Mouse (Mus musculus) CH12.LX (cell line): Measurements from ENCODE around the gene Oosp1. TPM values are rescaled to one million over a fixed set of nuclear protein-coding genes. Genes with fewer than 3 reads are reported as not detected.

ENCODE experiments used
- DNase-seq: peaks from one replicate; pipeline ENCODE4 v3.0.0-alpha.2; 2013; ENCODE audit errors: extremely low read depth
- H3K27ac ChIP-seq: 2 replicates; pipeline ENCODE4 v1.5.1; 2012; ENCODE audit warnings: low read depth, mild to moderate bottlenecking, control low read depth, moderate library complexity; ENCODE audit not compliant: insufficient read depth
- H3K27me3 ChIP-seq: replicated peaks from 2 replicates; pipeline ENCODE3; 2012; ENCODE audit warnings: inconsistent platforms
- H3K36me3 ChIP-seq, 2 experiments: replicated peaks in 1 of 2; 2 replicates each; pipeline versions ENCODE3 to v1.6.1; 2012; ENCODE audit warnings: inconsistent platforms in 1 of 2, low read length in 1 of 2, mild to moderate bottlenecking in 1 of 2, mixed read lengths in 1 of 2, moderate library complexity in 1 of 2; ENCODE audit not compliant: control insufficient read depth in 1 of 2, insufficient read depth in 1 of 2
- H3K4me1 ChIP-seq, 2 experiments: 2 replicates each; pipeline ENCODE4 v1.6.1; 2012; ENCODE audit warnings: inconsistent platforms in 1 of 2, moderate library complexity in 1 of 2; ENCODE audit not compliant: insufficient read depth in 2 of 2, control insufficient read depth in 1 of 2
- H3K4me2 ChIP-seq: 2 replicates; pipeline ENCODE4 v1.6.1; 2012; ENCODE audit warnings: low read depth, mild to moderate bottlenecking, control low read depth; ENCODE audit not compliant: poor library complexity, insufficient read depth, severe bottlenecking
- H3K4me3 ChIP-seq, 3 experiments: fragments of 150-350 bp in 1 of 3; sonication (generic) in 1 of 3; replicated peaks in 1 of 3; 2 replicates each; pipeline versions ENCODE3 to v1.5.1; 2011 to 2012; ENCODE audit warnings: low read depth in 2 of 3, low read length in 2 of 3, mild to moderate bottlenecking in 2 of 3, moderate library complexity in 2 of 3, control low read depth in 1 of 3, improper control_type of control experiment in 1 of 3, inconsistent platforms in 1 of 3, mixed read lengths in 1 of 3; ENCODE audit not compliant: poor library complexity in 1 of 3
- H3K79me2 ChIP-seq: replicated peaks from 2 replicates; pipeline ENCODE4 v1.6.1; 2012; ENCODE audit warnings: mild to moderate bottlenecking, moderate library complexity; ENCODE audit not compliant: control insufficient read depth, poor library complexity, insufficient read depth, severe bottlenecking; ENCODE audit errors: extremely low read depth
- H3K9ac ChIP-seq: 2 replicates; pipeline ENCODE4 v1.6.1; 2012; ENCODE audit warnings: low read depth, mild to moderate bottlenecking, control low read depth, moderate library complexity; ENCODE audit not compliant: insufficient read depth
- H3K9me3 ChIP-seq: replicated peaks from 2 replicates; pipeline ENCODE3; 2012; ENCODE audit warnings: low read length, inconsistent platforms, mixed read lengths
- BHLHE40 ChIP-seq: IDR thresholded peaks from 2 replicates; pipeline ENCODE4 v1.6.1; 2011; ENCODE audit warnings: mild to moderate bottlenecking, low read depth, low read length, improper control_type of control experiment
- CHD2 ChIP-seq: IDR thresholded peaks from 2 replicates; pipeline ENCODE4 v1.6.1; 2011; ENCODE audit warnings: low read length, improper control_type of control experiment
- E2F4 ChIP-seq: IDR thresholded peaks from 2 replicates; pipeline ENCODE4 v1.6.1; 2011; ENCODE audit warnings: low read depth, low read length, improper control_type of control experiment; ENCODE audit not compliant: insufficient replicate concordance
- ETS1 ChIP-seq: conservative IDR thresholded peaks from 2 replicates; pipeline ENCODE4 v1.6.1; 2012; ENCODE audit warnings: low read depth, mild to moderate bottlenecking, inconsistent platforms, low read length, improper control_type of control experiment, moderate library complexity
- HCFC1 ChIP-seq: IDR thresholded peaks from 2 replicates; pipeline ENCODE4 v1.6.1; 2012; ENCODE audit warnings: low read depth, mild to moderate bottlenecking, inconsistent platforms, low read length, improper control_type of control experiment
- IRF4 ChIP-seq: IDR thresholded peaks from 2 replicates; pipeline ENCODE4 v1.6.1; 2014; ENCODE audit warnings: low read depth, mild to moderate bottlenecking, inconsistent platforms, low read length, improper control_type of control experiment
- JUN ChIP-seq: IDR thresholded peaks from 2 replicates; pipeline ENCODE4 v1.6.1; 2011; ENCODE audit warnings: low read depth, mild to moderate bottlenecking, low read length, improper control_type of control experiment, moderate library complexity; ENCODE audit not compliant: insufficient read depth
- KAT2A ChIP-seq: IDR thresholded peaks from 2 replicates; pipeline ENCODE4 v1.6.1; 2012; ENCODE audit warnings: low read length, improper control_type of control experiment, inconsistent platforms; ENCODE audit not compliant: insufficient replicate concordance
- MXI1 ChIP-seq: IDR thresholded peaks from 2 replicates; pipeline ENCODE4 v1.6.1; 2011; ENCODE audit warnings: mild to moderate bottlenecking, low read depth, low read length, improper control_type of control experiment
- NELFE ChIP-seq: IDR thresholded peaks from 2 replicates; pipeline ENCODE4 v1.6.1; 2011; ENCODE audit warnings: low read depth, low read length, improper control_type of control experiment
- NRF1 ChIP-seq: IDR thresholded peaks from 2 replicates; pipeline ENCODE4 v1.6.1; 2014; ENCODE audit warnings: low read depth, mild to moderate bottlenecking, inconsistent platforms, low read length, improper control_type of control experiment, moderate library complexity
- PAX5 ChIP-seq: IDR thresholded peaks from 2 replicates; pipeline ENCODE4 v1.6.1; 2012; ENCODE audit warnings: low read length, inconsistent platforms, mixed read lengths
- POLR2AphosphoS2 ChIP-seq: IDR thresholded peaks from 2 replicates; pipeline ENCODE4 v1.6.1; 2011; ENCODE audit warnings: low read depth, low read length, improper control_type of control experiment
- RAD21 ChIP-seq: IDR thresholded peaks from 2 replicates; pipeline ENCODE4 v1.6.1; 2011; ENCODE audit warnings: low read depth, mild to moderate bottlenecking, low read length, improper control_type of control experiment, moderate library complexity
- TBP ChIP-seq: conservative IDR thresholded peaks from 2 replicates; pipeline ENCODE4 v1.6.1; 2011; ENCODE audit warnings: low read depth, low read length, improper control_type of control experiment
- USF2 ChIP-seq: conservative IDR thresholded peaks from 2 replicates; pipeline ENCODE4 v1.6.1; 2011; ENCODE audit warnings: low read depth, low read length, improper control_type of control experiment
- dilution Hi-C: fragments of 300-500 bp; cut with MboI; formaldehyde crosslinking; loops from 2 replicates; pipeline ENCODE4 v1.14.3; 2020; ENCODE audit warnings: low sequenced_read_pairs; ENCODE audit not compliant: extremely low pct_unique_long_range_greater_than_20kb, extremely low pct_ligation_motif_present
- in situ Hi-C: fragments of 300-500 bp; cut with MboI; formaldehyde crosslinking; loops from 3 replicates; pipeline ENCODE4 v1.14.3; 2019; ENCODE audit warnings: low sequenced_read_pairs, low pct_ligation_motif_present, low pct_unique_long_range_greater_than_20kb, mixed read lengths
- polyA plus RNA-seq: library from polyadenylated mRNA; unstranded; fragments of >175 nt; gene quantifications from 2 replicates; pipeline ENCODE4 v1.2.1, GENCODE M21; 2012; ENCODE audit warnings: low read depth; ENCODE audit not compliant: insufficient read length
- total RNA-seq, 2 experiments: library from RNA; depleted of rRNA; stranded (reverse); fragments of 300-350 nt in 1 of 2; fragments of >200 nt in 1 of 2; gene quantifications; 2 replicates each; pipeline ENCODE4 v1.2.3; 2012 to 2014

Oosp1 gene
- total and polyA plus RNA-seq, 3 experiments: 49.5 to 125 (median 58.6) TPM

GRCm38 (mm10) chr19:11640732-11641131 is 50.2 kb downstream of the Oosp1 start, which contains the start of gene Ms4a3:
TSS of gene Ms4a3 (minus strand) at chr19:11640851.
- in situ Hi-C loops: no loop called here
- Histone ChIP-seq H3K27ac (no peak within 1 kb of the TSS), H3K9me3 (no peaks in the 10 kb centered on the region), H3K27me3 (no peaks in the 10 kb centered on the region), H3K9ac (no peak within 1 kb of the TSS), H3K79me2 (no peaks in the 10 kb centered on the region), H3K36me3 (peaks cover 0 to 6% of the 10 kb centered on the region in 2 experiments), H3K4me1 (no peaks in the 10 kb centered on the region), H3K4me2 (no peak within 1 kb of the TSS), H3K4me3 (no peak within 1 kb of the TSS)
- dilution Hi-C loops: no loop called here
- no peak for TF ChIP-seq MXI1
- no peak for TF ChIP-seq POLR2AphosphoS2
- TF ChIP-seq NRF1: no peak
- DNase-seq: no peak

- H3K79me2 ChIP-seq: no peaks in the 10 kb centered on the region
- H3K4me2 ChIP-seq: no peak overlapping the region
- TF ChIP-seq HCFC1 (no peak), BHLHE40 (no peak), CHD2 (no peak), NELFE (no peak), E2F4 (no peak), JUN (no peak)
- TF ChIP-seq, all 38 proteins: peak for 0
- no peak overlapping the region for H3K27ac ChIP-seq
- no peaks in the 10 kb centered on the region for H3K4me1 ChIP-seq
- no peaks in the 10 kb centered on the region for H3K9me3 ChIP-seq
- in situ Hi-C loops: no loop called here
- H3K27me3 ChIP-seq: no peaks in the 10 kb centered on the region
- H3K9ac ChIP-seq: no peak overlapping the region
- dilution Hi-C loops: no loop called here
- no peak for DNase-seq
- no peaks in the 10 kb centered on the region for H3K36me3 ChIP-seq
- H3K4me3 ChIP-seq: no peak overlapping the region
Observed at GRCm38 (mm10) chr19:11639038-11639437, 51.9 kb downstream of the Oosp1 start.

GRCm38 (mm10) chr19:11635572-11635971 is 55.4 kb downstream of the Oosp1 start:
- TF ChIP-seq NRF1: no peak
- TF ChIP-seq MXI1: no peak
- no peak for TF ChIP-seq ETS1
- no peak for TF ChIP-seq KAT2A
- TF ChIP-seq HCFC1: no peak
- no peak for TF ChIP-seq IRF4
- no peak for TF ChIP-seq USF2
- TF ChIP-seq TBP: no peak
- TF ChIP-seq RAD21: no peak
- TF ChIP-seq PAX5: no peak
- Histone ChIP-seq H3K9ac (no peak overlapping the region), H3K27ac (no peak overlapping the region), H3K4me1 (no peaks in the 10 kb centered on the region), H3K36me3 (peaks cover 0 to 2% of the 10 kb centered on the region in 2 experiments), H3K27me3 (no peaks in the 10 kb centered on the region), H3K4me2 (no peak overlapping the region), H3K4me3 (no peak overlapping the region), H3K79me2 (no peaks in the 10 kb centered on the region), H3K9me3 (no peaks in the 10 kb centered on the region)
- in situ Hi-C loops (no loop called here), dilution Hi-C loops (no loop called here)
- DNase-seq: no peak
